Mouse (Mus musculus) telencephalon, adult 2 months (tissue): ENCODE results near the gene Tln1.
A peak's percentile ranks its signal among the peaks of the same experiment; 100 is the strongest.
"Not testable (repeated sequence)": the region's sequence is repeated elsewhere in the genome, so short reads cannot be mapped to it uniquely, and the experiment has no call there.

Source experiments
- DNase-seq: peaks from one replicate; pipeline ENCODE4 v3.0.0-alpha.2; 2011; ENCODE audit warnings: low read depth, low spot score

Gene Tln1

GRCm38 (mm10) chr4:43506074-43506473, 56.4 kb downstream of the Tln1 start:
- no peak for DNase-seq

DNA sequence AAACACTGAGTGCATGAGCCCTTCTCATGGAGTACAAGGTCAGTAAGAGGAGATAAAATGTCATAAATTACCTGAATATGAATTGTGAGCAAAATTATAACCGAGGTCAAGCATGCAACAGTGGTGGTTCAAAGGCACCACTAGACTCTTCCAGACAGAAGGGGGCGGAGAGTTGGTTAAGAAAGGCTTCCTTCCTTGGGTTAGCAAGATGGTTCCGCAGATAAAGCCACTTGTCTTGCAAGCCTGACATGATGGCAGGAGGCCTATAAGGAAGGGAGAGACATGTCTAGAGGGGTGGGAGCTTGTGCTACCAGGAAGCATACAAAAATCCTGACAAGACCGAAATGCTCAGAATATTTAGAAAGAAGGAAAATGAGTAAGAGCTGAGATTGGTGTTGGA, 58.2 kb downstream of the Tln1 start:
- DNase-seq, result no peak

GRCm38 (mm10) chr4:43503506-43503905, 59.0 kb downstream of the Tln1 start:
- DNase-seq, result no peak

GRCm38 (mm10) chr4:43503041-43503440, 59.5 kb downstream of the Tln1 start:
- no peak for DNase-seq

GRCm38 (mm10) chr4:43499407-43500333, 62.8 kb downstream of the Tln1 start, which contains the start of gene Arhgef39:
Arhgef39 (minus strand) TSS chr4:43499695.
- DNase-seq, result peak; percentile 33

- no peak for DNase-seq
Observed at GRCm38 (mm10) chr4:43498983-43499382, 63.5 kb downstream of the Tln1 start.

DNA sequence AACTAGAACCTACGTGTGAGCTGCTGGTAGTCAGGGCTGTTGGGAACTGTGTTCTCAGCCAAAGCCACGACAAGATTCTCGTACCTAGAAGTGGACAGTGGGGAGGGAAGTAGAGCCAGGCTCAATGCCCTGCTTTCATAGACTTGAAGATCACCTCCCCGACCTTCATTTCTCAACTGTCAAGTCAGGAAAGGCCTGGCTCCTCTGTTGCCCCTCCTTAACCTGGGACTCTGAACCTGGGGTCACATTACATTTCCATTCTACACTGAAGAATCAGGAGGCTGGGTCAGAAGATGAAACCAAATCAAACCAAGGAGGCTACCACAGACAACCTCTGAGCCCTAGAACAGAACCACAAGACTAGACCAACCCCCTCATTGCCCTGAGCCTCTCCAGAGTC, 64.5 kb downstream of the Tln1 start:
- no peak for DNase-seq

DNA sequence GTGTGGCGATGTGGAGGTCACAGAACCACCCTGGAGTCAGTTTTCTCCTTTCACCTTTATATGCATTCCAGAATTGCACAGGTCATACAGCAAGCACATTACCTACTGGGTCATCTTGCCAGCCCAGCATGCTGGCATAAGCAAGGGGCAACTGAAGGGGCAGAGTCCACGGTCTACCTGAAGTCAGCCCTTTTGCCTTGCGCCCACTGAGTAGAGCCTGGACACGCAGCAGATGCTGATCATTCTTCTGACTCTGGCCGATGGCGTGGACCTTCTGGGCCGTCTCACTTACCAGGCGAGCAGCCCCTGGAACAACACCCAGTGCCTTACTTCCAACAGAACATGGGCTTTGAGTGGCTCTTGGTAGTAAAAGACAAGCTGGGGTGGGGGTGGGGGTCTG, 65.1 kb downstream of the Tln1 start:
- DNase-seq, result no peak

DNA sequence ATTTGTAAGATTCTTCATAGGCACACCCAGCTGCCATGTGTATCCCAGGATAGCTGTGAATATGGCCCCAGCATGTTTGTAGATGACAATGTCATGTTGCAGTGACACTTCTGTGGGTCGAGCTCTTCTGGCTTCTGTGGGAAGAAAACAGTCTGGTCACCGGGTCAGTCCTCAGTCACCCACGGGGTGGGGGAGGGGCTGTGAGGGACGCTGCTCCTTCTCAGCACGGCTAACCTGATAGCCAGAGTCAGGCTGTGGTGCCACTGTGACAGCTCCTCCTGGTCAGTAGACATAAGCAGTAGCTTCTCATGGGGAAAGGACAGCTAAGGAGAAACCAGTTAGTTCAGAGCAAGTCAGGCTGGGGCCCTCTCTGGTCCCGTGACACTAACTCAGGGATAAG, 65.9 kb downstream of the Tln1 start:
- no peak for DNase-seq

- no peak for DNase-seq
Observed at GRCm38 (mm10) chr4:43493846-43494240, 68.6 kb downstream of the Tln1 start.

GRCm38 (mm10) chr4:43493186-43493845, 69.2 kb downstream of the Tln1 start:
- DNase-seq, result peak; percentile 92

- peak; percentile 99 for DNase-seq
Observed at GRCm38 (mm10) chr4:43492821-43493185, 69.7 kb downstream of the Tln1 start, which contains the start of gene Ccdc107. Ccdc107 (plus strand) TSS chr4:43492900.

DNA sequence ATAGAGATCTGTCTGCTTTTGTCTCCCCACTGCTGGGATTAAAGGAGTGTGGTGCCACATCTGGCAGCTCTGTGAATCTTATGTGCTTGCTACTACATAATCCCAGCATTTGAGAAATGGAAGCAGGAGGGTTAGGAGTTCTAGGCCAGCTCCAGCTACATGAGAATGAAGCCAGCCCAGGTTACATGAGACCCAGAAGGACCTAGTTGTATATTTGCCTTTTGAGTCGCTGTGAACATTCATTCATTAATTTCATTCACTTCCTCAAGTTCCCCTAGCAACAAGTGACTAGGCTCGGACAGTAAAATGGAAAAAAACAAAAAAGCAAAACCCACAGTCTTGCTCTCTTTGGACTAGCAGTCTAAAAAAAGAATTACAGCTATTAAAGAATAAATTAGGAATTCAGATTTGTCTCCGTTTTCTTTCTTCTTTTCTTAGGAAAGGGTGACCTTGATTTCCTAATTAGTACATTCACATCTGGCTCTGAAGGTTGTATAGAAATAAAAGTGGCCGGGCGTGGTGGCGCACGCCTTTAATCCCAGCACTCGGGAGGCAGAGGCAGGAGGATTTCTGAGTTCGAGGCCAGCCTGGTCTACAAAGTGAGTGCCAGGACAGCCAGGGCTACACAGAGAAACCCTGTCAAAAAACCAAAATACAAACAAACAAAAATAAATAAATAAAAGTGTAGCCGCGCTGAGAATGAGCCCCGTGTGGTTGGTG, 70.2 kb downstream of the Tln1 start:
- no peak for DNase-seq

- no peak for DNase-seq
Observed at GRCm38 (mm10) chr4:43490801-43491200, 71.7 kb downstream of the Tln1 start.

DNA sequence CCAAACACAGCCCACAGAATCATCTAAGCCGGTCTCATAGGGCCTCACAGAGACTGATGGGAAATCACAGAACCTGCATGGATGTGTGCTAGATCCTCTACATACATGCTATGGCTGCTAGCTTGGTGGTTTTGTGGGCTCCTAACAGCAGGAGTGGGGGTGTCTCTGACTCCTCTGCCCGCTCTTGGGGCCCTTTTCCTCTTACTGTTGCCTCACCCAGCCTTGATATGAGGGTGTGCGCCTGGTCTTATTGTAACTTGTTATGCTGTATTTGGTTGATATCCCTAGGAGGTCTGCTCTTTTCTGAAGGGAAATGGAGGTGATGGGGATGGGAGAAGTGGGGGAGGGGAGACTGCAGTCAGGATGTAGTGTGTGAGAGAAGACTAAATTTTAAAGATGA, 72.9 kb downstream of the Tln1 start:
- DNase-seq, result no peak

DNA sequence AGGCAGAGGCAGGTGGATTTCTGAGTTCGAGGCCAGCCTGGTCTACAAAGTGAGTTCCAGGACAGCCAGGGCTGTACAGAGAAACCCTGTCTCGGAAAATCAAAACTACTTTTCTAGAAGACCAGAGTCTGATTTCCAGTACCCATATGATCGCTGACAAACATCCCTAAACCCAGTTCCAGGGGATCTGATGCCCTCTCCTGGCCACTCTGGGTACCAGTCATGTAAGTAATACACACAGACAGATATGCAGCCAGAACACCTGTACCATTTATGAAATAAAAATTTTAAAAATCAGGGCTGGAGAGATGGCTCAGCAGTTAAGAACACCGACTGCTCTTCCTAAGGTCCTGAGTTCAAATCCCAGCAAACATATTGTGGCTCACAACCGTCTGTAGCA, 76.8 kb downstream of the Tln1 start:
- DNase-seq, result not testable (repeated sequence)

- DNase-seq, result no peak
Observed at GRCm38 (mm10) chr4:43483535-43484091, 78.9 kb downstream of the Tln1 start, which contains the start of gene Sit1. Sit1 (minus strand) TSS chr4:43483734.

DNA sequence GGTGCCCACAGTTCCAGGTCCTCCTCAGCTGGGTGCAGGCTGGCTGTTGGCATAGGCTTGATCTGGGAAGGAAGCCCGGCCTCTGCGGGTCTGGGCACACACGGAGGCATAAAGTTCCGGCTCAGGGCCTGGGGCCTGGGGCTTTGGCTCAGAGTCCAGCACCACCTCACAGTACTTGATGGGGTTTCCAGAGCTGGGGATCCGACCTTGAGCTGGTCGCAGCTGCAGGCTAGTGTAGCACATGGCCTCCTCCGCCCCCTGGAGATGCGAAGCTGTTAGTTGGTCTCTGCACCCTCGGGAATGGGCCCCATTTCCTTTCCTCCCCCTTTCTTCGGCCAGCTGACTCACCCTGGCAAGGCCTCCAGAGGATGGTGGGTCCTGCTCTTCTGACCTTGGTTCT, 79.9 kb downstream of the Tln1 start:
- no peak for DNase-seq

DNA sequence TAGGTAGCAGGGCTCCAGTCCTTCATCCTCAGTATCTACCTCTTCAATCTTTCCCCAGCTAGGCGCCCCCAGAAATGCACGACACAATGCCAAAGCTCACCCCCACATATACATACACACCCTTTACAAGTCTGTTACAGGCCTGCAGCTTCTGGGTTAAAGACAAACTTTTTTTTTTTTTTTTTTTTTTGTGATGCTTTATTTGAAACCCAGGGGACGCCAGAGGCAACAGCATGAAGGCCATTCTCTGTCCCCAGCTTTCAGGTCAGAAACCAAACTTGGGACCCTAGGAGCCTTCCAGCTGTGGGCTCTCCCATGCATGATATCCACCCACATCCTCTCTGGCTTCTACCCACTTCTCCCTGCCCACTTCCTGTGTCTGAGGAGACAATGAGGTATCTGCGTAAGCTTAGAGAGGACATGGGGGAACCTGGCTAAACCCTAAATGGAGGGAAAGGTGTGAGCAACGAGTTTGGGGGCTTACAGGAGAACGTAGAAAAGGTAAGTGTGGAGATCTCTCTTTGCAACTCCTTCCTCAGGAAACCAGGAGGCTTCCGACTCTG, 80.5 kb downstream of the Tln1 start:
- DNase-seq, result no peak
